Mouse (Mus musculus) left cerebral cortex, postnatal 25 days (tissue): ENCODE measurements around the gene Epb41. TPM values are rescaled to one million over a fixed set of nuclear protein-coding genes. Genes with fewer than 3 reads are reported as not detected.

ENCODE experiments used
- DNase-seq, 2 experiments: peaks; one replicate each; pipeline ENCODE4 v3.0.0; 2022; ENCODE audit warnings: low spot score in 2 of 2, mixed read lengths in 1 of 2
- intact Hi-C: fragments of 180-260 bp; cut with DNase I; formaldehyde crosslinking; loops from one replicate; pipeline ENCODE4 v1.15.1; 2025
- total RNA-seq, 2 experiments: library from RNA; stranded (reverse); gene quantifications; 2 replicates each; pipeline ENCODE4 v1.2.3; 2021

Gene Epb41
- total RNA-seq, 2 experiments from 2014 or later, result 32.5 to 42.7 TPM

- intact Hi-C loops, result no loop called here
- DNase-seq, result no peak
These were observed 23.5 kb downstream of the Epb41 start for GRCm38 (mm10) chr4:132051321-132052275.

GRCm38 (mm10) chr4:132049549-132050200 is 25.4 kb downstream of the Epb41 start:
- no peak for DNase-seq
- intact Hi-C loops, result loop anchor here (2.0 kb wide), 1 partner anchor 25 kb away; the partner anchor contains the start of genes Epb41 and Gm10300

GRCm38 (mm10) chr4:132048995-132049404 is 26.1 kb downstream of the Epb41 start:
- DNase-seq, result peak; percentile 83 to 90
- intact Hi-C loops, result loop anchor here (2.0 kb wide), 1 partner anchor 26 kb away; the partner anchor contains the start of genes Epb41 and Gm10300

GRCm38 (mm10) chr4:132048011-132048991 is 26.8 kb downstream of the Epb41 start:
- peak; percentile 16 to 20 for DNase-seq
- intact Hi-C loops, result loop anchor here (2.0 kb wide), 1 partner anchor 26 kb away; the partner anchor contains the start of genes Epb41 and Gm10300

- DNase-seq, result peak in 1 of 2 experiments; percentile 26
- intact Hi-C loops, result no loop called here
These were observed 31.4 kb downstream of the Epb41 start for GRCm38 (mm10) chr4:132043726-132044125.

- no peak for DNase-seq
- intact Hi-C loops, result no loop called here
These were observed 33.4 kb downstream of the Epb41 start for GRCm38 (mm10) chr4:132041471-132042332.

- intact Hi-C loops, result no loop called here
- peak in 1 of 2 experiments; percentile 14 for DNase-seq
These were observed 35.0 kb downstream of the Epb41 start for GRCm38 (mm10) chr4:132039975-132040645.

- intact Hi-C loops, result no loop called here
- DNase-seq, result no peak
These were observed 35.6 kb downstream of the Epb41 start for GRCm38 (mm10) chr4:132039521-132039920.

- no peak for DNase-seq
- intact Hi-C loops, result no loop called here
These were observed 36.3 kb downstream of the Epb41 start for GRCm38 (mm10) chr4:132038809-132039208.

GRCm38 (mm10) chr4:132037991-132038390 is 37.1 kb downstream of the Epb41 start:
- intact Hi-C loops, result no loop called here
- no peak for DNase-seq

- intact Hi-C loops, result no loop called here
These were observed 38.0 kb downstream of the Epb41 start for GRCm38 (mm10) chr4:132037137-132037536.

GRCm38 (mm10) chr4:132034242-132034641 is 40.9 kb downstream of the Epb41 start:
- DNase-seq, result no peak
- intact Hi-C loops, result loop anchor here (5.0 kb wide), 1 partner anchor 43 kb away; the partner anchor contains the start of gene Epb41

More at GRCm38 (mm10) chr4:132037137-132037536, 38.0 kb downstream of the Epb41 start:
- no peak for DNase-seq

GRCm38 (mm10) chr4:132033183-132033582 is 41.9 kb downstream of the Epb41 start:
- DNase-seq, result no peak

GRCm38 (mm10) chr4:132029851-132030741 is 45.0 kb downstream of the Epb41 start:
- no peak for DNase-seq
- intact Hi-C loops, result loop anchor here (5.0 kb wide), 1 partner anchor 47 kb away; the partner anchor contains the start of gene Epb41

More at GRCm38 (mm10) chr4:132033183-132033582, 41.9 kb downstream of the Epb41 start:
- intact Hi-C loops, result loop anchor here (5.0 kb wide), 1 partner anchor 44 kb away; the partner anchor contains the start of gene Epb41

- no peak for DNase-seq
- intact Hi-C loops, result no loop called here
These were observed 47.3 kb downstream of the Epb41 start for GRCm38 (mm10) chr4:132027806-132028205.

GRCm38 (mm10) chr4:132027167-132027566 is 48.0 kb downstream of the Epb41 start:
- intact Hi-C loops, result no loop called here
- DNase-seq, result no peak
